Mouse (Mus musculus): ENCODE measurements around the gene A1cf. TPM values are rescaled to one million over a fixed set of nuclear protein-coding genes. Genes with fewer than 3 reads are reported as not detected.

A1cf gene
- polyA plus RNA-seq (2012; ENCODE audit: low replicate concordance): 0.07 TPM in 1 of 2 replicates, not detected in the other

DNA sequence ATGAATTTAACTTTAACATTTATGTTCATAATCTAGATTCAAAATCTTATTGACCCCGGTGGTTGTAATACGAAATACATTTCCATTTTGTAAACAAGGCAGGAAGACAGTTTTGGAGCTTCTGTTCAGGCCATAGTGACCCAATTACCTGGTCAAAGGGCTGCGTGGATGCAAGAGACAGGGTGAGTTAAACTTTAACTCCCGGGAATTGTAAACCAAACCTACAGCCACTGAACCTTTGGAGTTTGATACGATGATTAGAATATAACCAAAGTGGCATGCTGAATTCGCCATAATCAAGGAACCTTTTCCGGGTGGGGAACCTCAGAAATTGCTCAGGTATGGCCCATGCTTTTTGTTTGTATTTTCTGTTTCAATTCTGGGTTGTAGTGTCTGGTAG lies at the start of gene A1cf:
TSS of gene A1cf (plus strand) at position 244 of the 400 bp plus-strand sequence.

Other genes with a start within 250 kb of the A1cf start
- gene Prkg1, start 103.7 kb upstream of the A1cf start, polyA plus RNA-seq (2012; ENCODE audit: low replicate concordance): 0.08 TPM in 1 of 2 replicates, not detected in the other
- 1.2 and 1.5 TPM in 2 replicates for gene Asah2, start 239.4 kb downstream of the A1cf start, polyA plus RNA-seq (2012; ENCODE audit: low replicate concordance)